Mouse (Mus musculus): Measurements from ENCODE around the gene Guca2a. TPM values are rescaled to one million over a fixed set of nuclear protein-coding genes. Genes with fewer than 3 reads are reported as not detected.

The Guca2a gene
- polyA plus RNA-seq, 1 experiment from 2014 or later: not detected

DNA sequence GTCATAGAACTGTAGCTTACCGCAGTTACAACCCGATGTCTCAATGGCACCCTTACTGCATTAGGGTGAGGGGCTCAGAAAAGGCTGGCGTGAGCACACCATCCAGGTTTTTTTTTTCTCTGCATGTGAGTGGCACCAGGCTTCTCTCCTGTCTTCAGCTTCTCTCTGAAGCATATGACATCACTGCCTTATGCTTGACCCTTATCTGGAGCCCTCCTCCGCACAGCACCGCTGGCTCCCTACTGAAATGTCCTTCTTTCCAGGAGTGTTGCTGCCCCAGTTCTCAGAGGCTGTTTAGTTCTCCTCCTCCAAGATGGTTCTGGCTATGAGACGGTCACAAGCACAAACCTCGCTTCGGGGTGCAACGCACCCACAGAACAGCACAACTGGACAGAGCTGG is 33.7 kb downstream of the Guca2a start:
- no peaks in the 10 kb centered on the region for H3K9me3 ChIP-seq
- 69% methylated on average over 9 of the region's 9 CpGs for WGBS
- no peak overlapping the region for H3K27ac ChIP-seq
- H3K4me3 ChIP-seq: no peak overlapping the region
- 0 out of 2 replicates have a peak, but pooled peaks cover 3% of the 10 kb centered on the region for H3K27me3 ChIP-seq (ENCODE audit: insufficient read depth, poor library complexity, severe bottlenecking)
- H3K36me3 ChIP-seq: no peaks in the 10 kb centered on the region
- peaks cover 41% of the 10 kb centered on the region for H3K4me1 ChIP-seq
- DNase-seq (ENCODE audit: low spot score): no peak

DNA sequence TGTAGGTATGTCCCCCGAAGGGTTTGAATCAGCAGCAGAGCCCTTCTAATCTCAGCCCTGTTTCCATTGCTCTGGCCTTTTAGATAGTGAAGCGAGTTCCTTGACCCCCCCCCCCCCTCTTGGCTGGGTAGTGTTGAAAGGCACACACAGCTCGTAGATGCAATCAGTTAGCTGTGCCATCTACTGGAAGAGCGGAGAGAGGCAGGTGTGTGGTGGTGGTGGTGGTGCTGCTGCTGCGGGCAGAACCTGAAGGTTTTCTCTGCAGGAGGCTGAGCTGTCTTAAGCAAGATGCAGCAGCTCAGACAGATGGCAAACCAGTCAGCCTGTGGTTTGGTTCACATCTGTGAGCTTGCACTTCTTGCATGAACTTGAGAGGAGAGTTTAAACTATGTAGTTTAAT is 35.2 kb downstream of the Guca2a start:
- DNase-seq (ENCODE audit: low spot score): no peak
- Histone ChIP-seq H3K4me3 (no peak overlapping the region), H3K9me3 (no peaks in the 10 kb centered on the region), H3K4me1 (peaks cover 37% of the 10 kb centered on the region), H3K36me3 (no peaks in the 10 kb centered on the region), H3K27me3 (ENCODE audit: insufficient read depth, poor library complexity, severe bottlenecking) (0 out of 2 replicates have a peak, but pooled peaks cover 3% of the 10 kb centered on the region), H3K27ac (no peak overlapping the region)
- WGBS: 14% methylated on average over 5 of the region's 5 CpGs

DNA sequence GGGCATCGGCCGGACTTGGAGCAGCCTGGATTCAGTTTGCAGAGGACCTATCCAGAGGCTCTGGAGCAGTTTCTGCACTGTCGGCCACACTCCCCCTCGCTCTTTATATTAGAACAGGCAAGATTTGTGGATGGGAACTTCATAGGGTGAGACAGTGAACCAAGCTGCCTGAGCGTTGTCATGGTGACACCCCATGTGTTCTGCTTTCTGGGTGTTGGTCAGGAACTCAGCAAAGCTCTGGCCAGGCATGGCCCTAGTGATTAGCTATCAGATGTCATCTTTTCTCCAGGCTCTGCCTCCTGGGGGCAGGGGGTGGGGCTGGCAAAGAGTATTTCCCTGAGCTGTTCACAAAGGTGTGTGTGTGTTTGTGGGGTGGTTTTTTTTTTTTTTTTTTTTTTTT is 45.1 kb downstream of the Guca2a start:
- no peak for DNase-seq (ENCODE audit: low spot score)
- H3K9me3 ChIP-seq: no peaks in the 10 kb centered on the region
- H3K4me1 ChIP-seq: peaks cover 14% of the 10 kb centered on the region
- H3K36me3 ChIP-seq: no peaks in the 10 kb centered on the region
- no peaks in the 10 kb centered on the region for H3K27me3 ChIP-seq (ENCODE audit: insufficient read depth, poor library complexity, severe bottlenecking)
- H3K27ac ChIP-seq: no peak overlapping the region
- H3K4me3 ChIP-seq: no peak overlapping the region
- 51% methylated on average over 5 of the region's 5 CpGs for WGBS

DNA sequence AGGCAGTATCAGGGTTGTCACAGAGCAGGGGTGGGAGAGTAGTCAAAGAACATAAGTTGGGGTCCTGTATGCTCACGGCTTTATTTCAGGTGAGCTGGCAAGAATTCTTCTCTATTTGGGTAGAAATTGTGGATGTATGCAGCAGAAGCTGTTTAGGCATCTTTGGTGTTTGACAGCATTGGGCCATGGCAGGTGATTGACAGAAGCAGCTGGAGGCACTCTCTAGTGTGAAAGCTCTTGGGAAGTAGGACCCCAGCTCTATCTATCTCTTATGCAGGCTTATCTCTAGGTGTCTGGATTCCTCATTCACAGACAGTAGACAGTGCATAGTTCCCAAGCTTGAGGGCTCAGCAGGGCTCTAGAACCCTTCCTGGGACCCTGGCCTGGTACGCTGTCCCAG is 48.2 kb downstream of the Guca2a start:
- 58% methylated on average over 2 of the region's 2 CpGs for WGBS
- no peaks in the 10 kb centered on the region for H3K36me3 ChIP-seq

More for the DNA sequence above, 48.2 kb downstream of the Guca2a start:
- Histone ChIP-seq H3K4me1 (peaks cover 14% of the 10 kb centered on the region), H3K27ac (no peak overlapping the region), H3K27me3 (ENCODE audit: insufficient read depth, poor library complexity, severe bottlenecking) (no peaks in the 10 kb centered on the region), H3K4me3 (no peak overlapping the region), H3K9me3 (no peaks in the 10 kb centered on the region)
- DNase-seq (ENCODE audit: low spot score): no peak

Other genes starting within 250 kb of the Guca2a start
- 3.1 and 3.6 TPM in 2 replicates for gene Ccdc30, start 222.2 kb upstream of the Guca2a start, polyA plus RNA-seq (2016; fragmentation: Nextera tagmentation; extraction: Ambion mirVana)
- gene Ppcs, start 215.3 kb upstream of the Guca2a start, polyA plus RNA-seq (2016; fragmentation: Nextera tagmentation; extraction: Ambion mirVana): 30.4 and 33.5 TPM in 2 replicates
- gene Zmynd12, start 214.9 kb upstream of the Guca2a start, polyA plus RNA-seq (2016; fragmentation: Nextera tagmentation; extraction: Ambion mirVana): 0.15 and 0.34 TPM in 2 replicates
- 4.4 and 8.2 TPM in 2 replicates for gene Rimkla, start 145.1 kb upstream of the Guca2a start, polyA plus RNA-seq (2016; fragmentation: Nextera tagmentation; extraction: Ambion mirVana)
- gene Foxj3, start 100.7 kb upstream of the Guca2a start, polyA plus RNA-seq (2016; fragmentation: Nextera tagmentation; extraction: Ambion mirVana): 22.0 and 28.4 TPM in 2 replicates
- 3.2 and 4.6 TPM in 2 replicates for gene Frg2f1, start 98.2 kb upstream of the Guca2a start, polyA plus RNA-seq (2016; fragmentation: Nextera tagmentation; extraction: Ambion mirVana)
- gene Guca2b, start 21.2 kb downstream of the Guca2a start, polyA plus RNA-seq (2016; fragmentation: Nextera tagmentation; extraction: Ambion mirVana): not detected in 2 replicates
- 3.2 and 3.3 TPM in 2 replicates for gene Hivep3, start 96.1 kb downstream of the Guca2a start, polyA plus RNA-seq (2016; fragmentation: Nextera tagmentation; extraction: Ambion mirVana)